Comparison of ENCODE assay signal across 16 mouse cellular contexts in genomic region chr16:95642784-95643590, GRCm38 (mm10). TPM values are rescaled to one million over a fixed set of nuclear protein-coding genes. Genes with fewer than 3 reads are reported as not detected.
A peak's percentile ranks its signal among the peaks of the same experiment; 100 is the strongest.
DNase-seq lines count a peak whose midpoint lies in the region; ATAC-seq and TF ChIP-seq lines count a peak whose summit lies in the region.
"Had no signal": no experiment of that assay in that cellular context is flagged by ENCODE, and none has a peak within 500 bp of the region (broad histone marks: within the 10 kb centered on the region; RNA-seq: fewer than 3 reads in every experiment).

No protein-coding gene starts in this region.

- H3K9ac ChIP-seq in stomach, postnatal 0 days (ENCODE audit: low read length), result no peak overlapping the region
- H3K9ac ChIP-seq in forebrain, embryonic 13.5 days, result no peak overlapping the region
- H3K9ac ChIP-seq in forebrain, embryonic 12.5 days, result no peak overlapping the region
- H3K9ac ChIP-seq: hindbrain, embryonic 15.5 days had no signal

- H3K9me3 ChIP-seq in stomach, postnatal 0 days (ENCODE audit: control insufficient read depth, low read length), result no peaks in the 10 kb centered on the region
- H3K9me3 ChIP-seq in forebrain, embryonic 13.5 days (replicated peaks), result no peaks in the 10 kb centered on the region
- H3K9me3 ChIP-seq in forebrain, embryonic 12.5 days, result no peaks in the 10 kb centered on the region
- H3K9me3 ChIP-seq: hindbrain, embryonic 15.5 days had no signal

- 0 out of 2 replicates have a peak overlapping the region, but pooled peaks have one; percentile 13 for H3K27ac ChIP-seq in stomach, postnatal 0 days (replicated peaks)
- H3K27ac ChIP-seq in forebrain, embryonic 13.5 days, result no peak overlapping the region
- no peak overlapping the region for H3K27ac ChIP-seq in forebrain, embryonic 12.5 days
- H3K27ac ChIP-seq: hindbrain, embryonic 15.5 days; left cerebral cortex, adult 2 months; macrophage had no signal

- whole genome bisulfite sequencing in stomach, postnatal 0 days, result 73% methylated on average over 15 of the region's 15 CpGs
- 87% methylated on average over 15 of the region's 15 CpGs for WGBS in forebrain, embryonic 13.5 days
- WGBS in forebrain, embryonic 12.5 days, result 90% methylated on average over 15 of the region's 15 CpGs

- no peak overlapping the region for H3K4me3 ChIP-seq in stomach, postnatal 0 days (ENCODE audit: low read depth, low read length)
- no peak overlapping the region for H3K4me3 ChIP-seq in forebrain, embryonic 13.5 days
- no peak overlapping the region for H3K4me3 ChIP-seq in forebrain, embryonic 12.5 days (replicated peaks)
- H3K4me3 ChIP-seq: erythroblast, embryonic 14.5 days; hindbrain, embryonic 15.5 days; left cerebral cortex, adult 2 months had no signal

- no peaks in the 10 kb centered on the region for H3K27me3 ChIP-seq in stomach, postnatal 0 days (ENCODE audit: control insufficient read depth, insufficient read depth, low read length)
- H3K27me3 ChIP-seq in forebrain, embryonic 13.5 days, result no peaks in the 10 kb centered on the region
- H3K27me3 ChIP-seq in forebrain, embryonic 12.5 days, result no peaks in the 10 kb centered on the region
- H3K27me3 ChIP-seq: hindbrain, embryonic 15.5 days had no signal

- no peak for TF ChIP-seq EP300 in stomach, postnatal 0 days (optimal IDR thresholded peaks at IDR 0.05)

- no peaks in the 10 kb centered on the region; the same call in 1 of the 2 replicates for H3K4me1 ChIP-seq in stomach, postnatal 0 days (replicated peaks; ENCODE audit: control insufficient read depth, insufficient read depth)
- H3K4me1 ChIP-seq in forebrain, embryonic 13.5 days, result no peaks in the 10 kb centered on the region
- no peaks in the 10 kb centered on the region for H3K4me1 ChIP-seq in forebrain, embryonic 12.5 days
- H3K4me1 ChIP-seq: hindbrain, embryonic 15.5 days had no signal

- TF ChIP-seq CTCF in stomach, postnatal 0 days (IDR thresholded peaks at IDR 0.05; ENCODE audit: low read depth), result no peak

- DNase-seq in frontal cortex, postnatal 36 days (ENCODE audit: low spot score in 2 of 2), result peak; percentile 19 to 23
- no peak for DNase-seq in frontal cortex, postnatal 25 days (ENCODE audit: low spot score in 2 of 2)
- peak; percentile 28 for DNase-seq in urinary bladder, postnatal 14 days (ENCODE audit: low spot score)
- DNase-seq in urinary bladder, postnatal 10 days (ENCODE audit: low spot score), result no peak
- peak; percentile 31 for DNase-seq in layer of hippocampus, adult 9-10 months (ENCODE audit: low spot score)
- DNase-seq in stomach, postnatal 0 days (ENCODE audit: low spot score), result no peak
- DNase-seq: adrenal gland, postnatal 25 days; cerebellum, adult 11 months; heart, postnatal 10 days; thymus, postnatal 4 days had no signal

- peak; percentile 86 for ATAC-seq in stomach, postnatal 0 days (ENCODE audit: low FRiP score, low TSS enrichment)
- no peak for ATAC-seq in forebrain, embryonic 13.5 days
- no peak for ATAC-seq in forebrain, embryonic 12.5 days (ENCODE audit: low FRiP score)

- H3K4me2 ChIP-seq in stomach, postnatal 0 days (replicated peaks; ENCODE audit: low read depth), result no peak overlapping the region
- H3K4me2 ChIP-seq in forebrain, embryonic 13.5 days, result no peak overlapping the region
- H3K4me2 ChIP-seq in forebrain, embryonic 12.5 days, result no peak overlapping the region
- H3K4me2 ChIP-seq: hindbrain, embryonic 15.5 days had no signal

- no peaks in the 10 kb centered on the region for H3K36me3 ChIP-seq in stomach, postnatal 0 days (ENCODE audit: control insufficient read depth, insufficient read depth, low read length)
- H3K36me3 ChIP-seq in forebrain, embryonic 13.5 days (ENCODE audit: poor library complexity, severe bottlenecking), result no peaks in the 10 kb centered on the region
- H3K36me3 ChIP-seq in forebrain, embryonic 12.5 days (replicated peaks), result no peaks in the 10 kb centered on the region
- H3K36me3 ChIP-seq: hindbrain, embryonic 15.5 days had no signal

RNA-seq across cellular contexts. Expression of gene Erg, which starts 56.6 kb away (rescaled TPM):
- 1.3 and 2.1 TPM in 2 replicates for polyA plus RNA-seq in stomach, postnatal 0 days (2015; fragmentation: Nextera tagmentation; extraction: Ambion mirVana)
- polyA plus RNA-seq in forebrain, embryonic 13.5 days (2015; fragmentation: Nextera tagmentation; extraction: Ambion mirVana), result 1.2 and 1.8 TPM in 2 replicates
- 2.5 and 3.4 TPM in 2 replicates for polyA plus RNA-seq in forebrain, embryonic 12.5 days (2016; fragmentation: Nextera tagmentation; extraction: Ambion mirVana)
- polyA plus RNA-seq: erythroblast, embryonic 14.5 days had no signal

RNA-seq across cellular contexts. Expression of gene Ets2, which starts 58.9 kb away (rescaled TPM):
- polyA plus RNA-seq in stomach, postnatal 0 days (2015; fragmentation: Nextera tagmentation; extraction: Ambion mirVana), result 35.1 and 38.1 TPM in 2 replicates
- 9.3 and 10.7 TPM in 2 replicates for polyA plus RNA-seq in forebrain, embryonic 13.5 days (2015; fragmentation: Nextera tagmentation; extraction: Ambion mirVana)
- polyA plus RNA-seq in forebrain, embryonic 12.5 days (2016; fragmentation: Nextera tagmentation; extraction: Ambion mirVana), result 15.4 and 17.2 TPM in 2 replicates

Comparison
In these comparisons a context has a peak if more than half of its experiments do, and no peak if none do; other contexts are left out.
1. DNase-seq: peak in frontal cortex, postnatal 36 days (2 of 2), urinary bladder, postnatal 14 days (single experiment) and layer of hippocampus, adult 9-10 months (single experiment); none in frontal cortex, postnatal 25 days (0 of 2), urinary bladder, postnatal 10 days (single experiment) and stomach, postnatal 0 days (single experiment).